ENCODE assay signal across 28 mouse cellular contexts in genomic region chr1:189437126-189437525, GRCm38 (mm10). TPM values are rescaled to one million over a fixed set of nuclear protein-coding genes. Genes with fewer than 3 reads are reported as not detected.
"Had no signal": no experiment of that assay in that cellular context is flagged by ENCODE, and none has a peak within 500 bp of the region (broad histone marks: within the 10 kb centered on the region; RNA-seq: fewer than 3 reads in every experiment).

No protein-coding gene starts in this region.

- DNase-seq: cerebellum, adult 8-10 months; cerebellum, adult 9-10 months; cerebellum, adult 9-11 months; cerebellum, postnatal 10 days; cerebellum, postnatal 14 days; cerebellum, postnatal 25 days; cerebellum, postnatal 36 days; embryo, embryonic 11 days; forebrain, postnatal 0 days; gastrocnemius, adult 2 months; gastrocnemius, postnatal 10 days; gastrocnemius, postnatal 14 days; gastrocnemius, postnatal 25 days; gastrocnemius, postnatal 36 days had no signal

- H3K9ac ChIP-seq: embryonic facial prominence, embryonic 12.5 days; embryonic facial prominence, embryonic 13.5 days; embryonic facial prominence, embryonic 15.5 days; forebrain, embryonic 12.5 days; forebrain, embryonic 13.5 days; forebrain, embryonic 15.5 days; forebrain, postnatal 0 days had no signal

- H3K36me3 ChIP-seq: embryonic facial prominence, embryonic 10.5 days; embryonic facial prominence, embryonic 12.5 days; embryonic facial prominence, embryonic 13.5 days; embryonic facial prominence, embryonic 15.5 days; forebrain, embryonic 10.5 days; forebrain, embryonic 12.5 days; forebrain, embryonic 15.5 days had no signal

- H3K4me1 ChIP-seq: embryonic facial prominence, embryonic 12.5 days; forebrain, embryonic 12.5 days; forebrain, embryonic 13.5 days; forebrain, embryonic 15.5 days had no signal

- H3K9me3 ChIP-seq: embryonic facial prominence, embryonic 12.5 days; embryonic facial prominence, embryonic 13.5 days; embryonic facial prominence, embryonic 15.5 days; forebrain, embryonic 10.5 days; forebrain, embryonic 12.5 days; forebrain, embryonic 13.5 days; forebrain, embryonic 15.5 days had no signal

- H3K4me3 ChIP-seq: embryonic facial prominence, embryonic 10.5 days; embryonic facial prominence, embryonic 12.5 days; embryonic facial prominence, embryonic 13.5 days; embryonic facial prominence, embryonic 15.5 days; erythroblast, embryonic 14.5 days; forebrain, embryonic 10.5 days; forebrain, embryonic 12.5 days; forebrain, embryonic 13.5 days; forebrain, embryonic 15.5 days; gastrocnemius, adult 2 months; heart, adult 2 months had no signal

- H3K27me3 ChIP-seq: embryonic facial prominence, embryonic 12.5 days; embryonic facial prominence, embryonic 13.5 days; embryonic facial prominence, embryonic 15.5 days; forebrain, embryonic 12.5 days; forebrain, embryonic 13.5 days; forebrain, embryonic 15.5 days had no signal

- H3K4me2 ChIP-seq: embryonic facial prominence, embryonic 12.5 days; embryonic facial prominence, embryonic 13.5 days; embryonic facial prominence, embryonic 15.5 days; forebrain, embryonic 12.5 days; forebrain, embryonic 13.5 days; forebrain, embryonic 15.5 days had no signal

- H3K27ac ChIP-seq: embryonic facial prominence, embryonic 10.5 days; embryonic facial prominence, embryonic 12.5 days; embryonic facial prominence, embryonic 13.5 days; embryonic facial prominence, embryonic 15.5 days; forebrain, embryonic 10.5 days; forebrain, embryonic 12.5 days; forebrain, embryonic 13.5 days; forebrain, embryonic 15.5 days; gastrocnemius, adult 2 months; heart, adult 2 months had no signal

- ATAC-seq: forebrain, embryonic 13.5 days; forebrain, embryonic 14.5 days; forebrain, embryonic 15.5 days; forebrain, embryonic 16.5 days; forebrain, postnatal 0 days had no signal

RNA-seq across cellular contexts. Expression of gene Kcnk2, which starts 35.1 kb away (rescaled TPM):
- total RNA-seq: common myeloid progenitor, adult 5-6 weeks; granulocyte monocyte progenitor cell, adult 5-6 weeks had no signal
- polyA plus RNA-seq: erythroblast, embryonic 14.5 days had no signal
